Mouse (Mus musculus): ENCODE results near the gene Lhx9. TPM values are rescaled to one million over a fixed set of nuclear protein-coding genes. Genes with fewer than 3 reads are reported as not detected.
"Not testable (repeated sequence)": the region's sequence is repeated elsewhere in the genome, so short reads cannot be mapped to it uniquely, and the experiment has no call there.

Lhx9 gene
- polyA plus RNA-seq (2014; fragmentation: Nextera tagmentation; extraction: Ambion mirVana): 31.4 and 32.1 TPM in 2 replicates

GRCm38 (mm10) chr1:138848511-138849109 lies at the start of gene Lhx9:
Lhx9 (minus strand) TSS chr1:138848577.
- Histone ChIP-seq H3K4me3 (ENCODE audit: low read depth, low read length) (peak within 1 kb of the TSS; percentile 30), H3K9ac (ENCODE audit: low read depth, low read length) (peak within 1 kb of the TSS; percentile 40; the same call in 1 of the 2 replicates), H3K4me1 (replicated peaks; ENCODE audit: control insufficient read depth, insufficient read depth, low read length) (peaks cover 8% of the 10 kb centered on the region; the same call in 1 of the 2 replicates), H3K9me3 (ENCODE audit: control insufficient read depth, low read length) (no peaks in the 10 kb centered on the region), H3K36me3 (ENCODE audit: control insufficient read depth, insufficient read depth, low read length) (no peaks in the 10 kb centered on the region), H3K27ac (ENCODE audit: low read depth, low read length) (peak within 1 kb of the TSS; percentile 33; the same call in 1 of the 2 replicates), H3K4me2 (replicated peaks; ENCODE audit: low read depth, low read length) (peak within 1 kb of the TSS; percentile 41), H3K27me3 (ENCODE audit: control insufficient read depth, insufficient read depth, low read length) (peaks cover 63% of the 10 kb centered on the region)
- DNase-seq (ENCODE audit: low spot score) (peak; percentile 72), ATAC-seq (ENCODE audit: low FRiP score) (peak; percentile 71)
- 0% methylated on average over 33 of the region's 33 CpGs for WGBS

DNA sequence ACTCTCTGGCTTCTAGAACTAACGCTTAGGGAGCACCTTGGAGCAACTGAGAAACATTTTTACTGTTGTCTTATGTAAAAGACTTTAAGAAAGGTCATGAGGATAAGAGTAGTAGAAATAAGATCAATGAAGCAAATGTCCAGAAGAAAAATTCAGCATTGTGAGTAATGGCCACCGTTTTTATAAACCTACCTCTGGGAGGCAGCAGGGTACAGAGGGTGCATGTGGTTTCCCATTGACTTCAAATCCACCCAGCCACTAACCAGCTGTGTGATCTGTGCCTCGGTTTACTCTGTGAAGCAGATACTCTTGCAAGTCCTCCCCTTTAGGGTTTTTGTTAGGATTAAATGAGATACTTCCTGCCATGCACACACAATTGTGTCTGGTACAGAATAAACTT lies 47.7 kb upstream of the Lhx9 start:
- no peak overlapping the region for H3K4me2 ChIP-seq (replicated peaks; ENCODE audit: low read depth, low read length)
- H3K36me3 ChIP-seq (ENCODE audit: control insufficient read depth, insufficient read depth, low read length): no peaks in the 10 kb centered on the region

GRCm38 (mm10) chr1:138877470-138878254 lies 29.3 kb upstream of the Lhx9 start:
- 92% methylated on average over 14 of the region's 14 CpGs for WGBS
- Histone ChIP-seq H3K9ac (ENCODE audit: low read depth, low read length) (no peak overlapping the region), H3K27ac (ENCODE audit: low read depth, low read length) (no peak overlapping the region), H3K27me3 (ENCODE audit: control insufficient read depth, insufficient read depth, low read length) (no peaks in the 10 kb centered on the region), H3K4me3 (ENCODE audit: low read depth, low read length) (no peak overlapping the region), H3K9me3 (ENCODE audit: control insufficient read depth, low read length) (no peaks in the 10 kb centered on the region), H3K36me3 (ENCODE audit: control insufficient read depth, insufficient read depth, low read length) (no peaks in the 10 kb centered on the region), H3K4me1 (replicated peaks; ENCODE audit: control insufficient read depth, insufficient read depth, low read length) (no peaks in the 10 kb centered on the region), H3K4me2 (replicated peaks; ENCODE audit: low read depth, low read length) (no peak overlapping the region)
- ATAC-seq (ENCODE audit: low FRiP score) (no peak), DNase-seq (ENCODE audit: low spot score) (no peak)

More for the DNA sequence above, 47.7 kb upstream of the Lhx9 start:
- DNase-seq (ENCODE audit: low spot score): no peak
- no peak for ATAC-seq (ENCODE audit: low FRiP score)
- 86% methylated on average over 3 of the region's 3 CpGs for WGBS
- Histone ChIP-seq H3K27ac (ENCODE audit: low read depth, low read length) (no peak overlapping the region), H3K9me3 (ENCODE audit: control insufficient read depth, low read length) (no peaks in the 10 kb centered on the region), H3K9ac (ENCODE audit: low read depth, low read length) (no peak overlapping the region), H3K4me1 (replicated peaks; ENCODE audit: control insufficient read depth, insufficient read depth, low read length) (no peaks in the 10 kb centered on the region), H3K27me3 (ENCODE audit: control insufficient read depth, insufficient read depth, low read length) (no peaks in the 10 kb centered on the region), H3K4me3 (ENCODE audit: low read depth, low read length) (no peak overlapping the region)

DNA sequence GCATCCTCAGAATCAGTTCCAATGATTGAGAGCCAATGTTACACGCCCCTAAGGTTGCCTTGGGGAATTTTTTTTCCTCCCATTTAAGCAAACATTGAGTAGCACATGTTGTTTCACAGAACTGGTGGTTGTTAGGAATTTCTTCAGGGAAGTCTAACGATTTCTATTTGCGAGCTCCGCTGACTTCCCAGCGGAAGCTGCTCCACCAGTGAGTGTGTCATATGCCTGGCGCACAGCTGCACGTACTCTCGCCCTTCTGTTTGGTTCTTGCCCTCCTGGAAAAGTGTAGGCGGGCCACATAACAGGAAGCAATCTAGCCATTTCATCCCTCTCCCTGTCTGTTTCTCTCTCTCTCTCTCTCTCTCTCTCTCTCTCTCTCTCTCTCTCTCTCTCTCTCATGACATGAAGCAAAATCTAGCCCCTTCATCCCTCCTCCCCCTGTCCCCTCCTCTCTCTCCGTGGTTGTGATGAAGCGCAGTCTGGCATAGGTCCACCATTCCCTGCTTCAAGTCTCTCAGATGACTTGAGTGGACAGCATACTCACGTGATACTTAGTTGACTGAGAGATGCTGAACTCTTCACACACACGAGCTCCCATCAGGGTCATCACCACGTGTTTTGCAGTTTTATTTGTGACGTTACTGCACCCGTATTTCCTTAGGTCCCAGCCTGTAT lies 28.1 kb upstream of the Lhx9 start:
- no peaks in the 10 kb centered on the region for H3K4me1 ChIP-seq (replicated peaks; ENCODE audit: control insufficient read depth, insufficient read depth, low read length)
- H3K36me3 ChIP-seq (ENCODE audit: control insufficient read depth, insufficient read depth, low read length): no peaks in the 10 kb centered on the region
- DNase-seq (ENCODE audit: low spot score): no peak
- no peak for ATAC-seq (ENCODE audit: low FRiP score)
- no peak overlapping the region for H3K27ac ChIP-seq (ENCODE audit: low read depth, low read length)
- H3K27me3 ChIP-seq (ENCODE audit: control insufficient read depth, insufficient read depth, low read length): no peaks in the 10 kb centered on the region
- H3K4me2 ChIP-seq (replicated peaks; ENCODE audit: low read depth, low read length): no peak overlapping the region
- H3K4me3 ChIP-seq (ENCODE audit: low read depth, low read length): no peak overlapping the region
- H3K9ac ChIP-seq (ENCODE audit: low read depth, low read length): no peak overlapping the region
- WGBS: 85% methylated on average over 16 of the region's 16 CpGs
- H3K9me3 ChIP-seq (ENCODE audit: control insufficient read depth, low read length): no peaks in the 10 kb centered on the region

DNA sequence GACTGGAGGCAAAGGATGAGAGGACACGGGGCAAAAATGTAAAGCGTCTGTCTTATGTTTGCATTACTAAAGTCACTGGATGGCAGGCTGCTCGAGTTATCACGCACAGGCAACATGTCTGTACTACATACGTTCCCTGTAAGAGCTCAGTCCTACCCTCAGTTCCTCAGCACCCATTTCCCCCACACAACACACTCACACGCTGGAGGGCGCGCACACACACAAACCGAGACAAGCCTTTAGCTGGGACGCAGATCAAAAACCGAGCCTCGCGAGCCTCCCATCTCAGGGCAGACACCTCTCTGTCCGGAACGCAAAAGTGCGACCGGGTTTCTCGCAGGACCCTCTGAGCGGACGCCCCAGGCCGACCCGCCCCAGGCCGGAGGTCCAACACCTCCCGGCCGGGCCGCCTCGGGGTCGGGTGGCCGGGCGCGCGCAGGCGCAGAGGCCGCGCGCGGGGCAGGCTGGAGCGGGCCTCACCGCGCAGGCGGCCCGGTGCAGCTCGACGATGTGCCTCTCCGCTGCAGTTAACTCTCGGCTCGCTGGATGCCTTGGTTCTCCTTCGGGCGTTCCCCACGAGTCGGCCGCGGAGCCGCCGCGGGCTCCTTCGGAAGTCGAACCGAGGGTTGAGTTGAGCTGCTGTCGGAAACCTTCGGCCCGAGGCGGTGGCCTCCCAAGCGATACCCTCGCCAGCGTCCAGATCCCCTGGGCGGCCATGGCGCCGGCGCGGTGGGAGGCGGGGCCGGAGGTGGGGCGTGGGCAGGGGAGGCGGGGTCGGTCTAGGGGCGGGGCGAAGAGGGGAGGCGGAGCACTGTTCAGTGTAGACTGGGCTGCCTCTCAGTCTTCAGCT lies 7.9 kb upstream of the Lhx9 start, which contains the start of gene 2310009B15Rik:
Gene 2310009B15Rik, minus strand, starts transcription at position 752 of the 850 bp plus-strand sequence.
- Histone ChIP-seq H3K4me3 (ENCODE audit: low read depth, low read length) (peak within 1 kb of the TSS; percentile 37), H3K9ac (ENCODE audit: low read depth, low read length) (0 out of 2 replicates have a peak within 1 kb of the TSS, but pooled peaks have one; percentile 11), H3K4me2 (replicated peaks; ENCODE audit: low read depth, low read length) (0 out of 2 replicates have a peak within 1 kb of the TSS, but pooled peaks have one; percentile 14), H3K27ac (ENCODE audit: low read depth, low read length) (peak within 1 kb of the TSS; percentile 72)
- not testable (repeated sequence) for H3K27me3 ChIP-seq (ENCODE audit: control insufficient read depth, insufficient read depth, low read length); H3K9me3 ChIP-seq (ENCODE audit: control insufficient read depth, low read length); H3K36me3 ChIP-seq (ENCODE audit: control insufficient read depth, insufficient read depth, low read length); H3K4me1 ChIP-seq (replicated peaks; ENCODE audit: control insufficient read depth, insufficient read depth, low read length)
- DNase-seq (ENCODE audit: low spot score) (peak; percentile 88), ATAC-seq (ENCODE audit: low FRiP score) (peak; percentile 100)
- under 1% methylated on average over 21 of the region's 79 CpGs for WGBS

GRCm38 (mm10) chr1:138850823-138851222 lies 2.4 kb upstream of the Lhx9 start:
- ATAC-seq (ENCODE audit: low FRiP score) (no peak), DNase-seq (ENCODE audit: low spot score) (no peak)
- H3K4me3 ChIP-seq (ENCODE audit: low read depth, low read length): no peak overlapping the region
- H3K36me3 ChIP-seq (ENCODE audit: control insufficient read depth, insufficient read depth, low read length): no peaks in the 10 kb centered on the region
- no peaks in the 10 kb centered on the region for H3K9me3 ChIP-seq (ENCODE audit: control insufficient read depth, low read length)
- 96% methylated on average over 1 of the region's 1 CpGs for WGBS
- H3K4me1 ChIP-seq (replicated peaks; ENCODE audit: control insufficient read depth, insufficient read depth, low read length): peaks cover 8% of the 10 kb centered on the region; the same call in 1 of the 2 replicates
- no peak overlapping the region for H3K27ac ChIP-seq (ENCODE audit: low read depth, low read length)
- peaks cover 43% of the 10 kb centered on the region for H3K27me3 ChIP-seq (ENCODE audit: control insufficient read depth, insufficient read depth, low read length)
- no peak overlapping the region for H3K4me2 ChIP-seq (replicated peaks; ENCODE audit: low read depth, low read length)
- H3K9ac ChIP-seq (ENCODE audit: low read depth, low read length): no peak overlapping the region

- no peak for ATAC-seq (ENCODE audit: low FRiP score)
- peaks cover 49% of the 10 kb centered on the region for H3K27me3 ChIP-seq (ENCODE audit: control insufficient read depth, insufficient read depth, low read length)
Observed at GRCm38 (mm10) chr1:138850161-138850539, 1.8 kb upstream of the Lhx9 start.

More at GRCm38 (mm10) chr1:138850161-138850539, 1.8 kb upstream of the Lhx9 start:
- no peaks in the 10 kb centered on the region for H3K9me3 ChIP-seq (ENCODE audit: control insufficient read depth, low read length)
- H3K4me3 ChIP-seq (ENCODE audit: low read depth, low read length): no peak overlapping the region
- H3K9ac ChIP-seq (ENCODE audit: low read depth, low read length): no peak overlapping the region
- DNase-seq (ENCODE audit: low spot score): no peak
- H3K36me3 ChIP-seq (ENCODE audit: control insufficient read depth, insufficient read depth, low read length): no peaks in the 10 kb centered on the region
- peaks cover 8% of the 10 kb centered on the region; the same call in 1 of the 2 replicates for H3K4me1 ChIP-seq (replicated peaks; ENCODE audit: control insufficient read depth, insufficient read depth, low read length)
- 39% methylated on average over 2 of the region's 4 CpGs for WGBS
- H3K27ac ChIP-seq (ENCODE audit: low read depth, low read length): no peak overlapping the region
- no peak overlapping the region for H3K4me2 ChIP-seq (replicated peaks; ENCODE audit: low read depth, low read length)

All from hindbrain, embryonic 11.5 days (tissue).